Mouse (Mus musculus) spleen, adult 2 months (tissue): ENCODE data around the gene Hist2h2ac.

ENCODE experiments used
- CTCF ChIP-seq: fragments of 200-500 bp; IDR thresholded peaks from 2 replicates; pipeline ENCODE4 v1.5.1; 2011; ENCODE audit warnings: mild to moderate bottlenecking, inconsistent platforms; ENCODE audit not compliant: insufficient read depth, insufficient read length, insufficient replicate concordance; ENCODE audit errors: extremely low read depth
- POLR2A ChIP-seq: fragments of 200-500 bp; IDR thresholded peaks from 2 replicates; pipeline ENCODE4 v1.6.1; 2011; ENCODE audit warnings: low read depth, low read length, inconsistent platforms

DNA sequence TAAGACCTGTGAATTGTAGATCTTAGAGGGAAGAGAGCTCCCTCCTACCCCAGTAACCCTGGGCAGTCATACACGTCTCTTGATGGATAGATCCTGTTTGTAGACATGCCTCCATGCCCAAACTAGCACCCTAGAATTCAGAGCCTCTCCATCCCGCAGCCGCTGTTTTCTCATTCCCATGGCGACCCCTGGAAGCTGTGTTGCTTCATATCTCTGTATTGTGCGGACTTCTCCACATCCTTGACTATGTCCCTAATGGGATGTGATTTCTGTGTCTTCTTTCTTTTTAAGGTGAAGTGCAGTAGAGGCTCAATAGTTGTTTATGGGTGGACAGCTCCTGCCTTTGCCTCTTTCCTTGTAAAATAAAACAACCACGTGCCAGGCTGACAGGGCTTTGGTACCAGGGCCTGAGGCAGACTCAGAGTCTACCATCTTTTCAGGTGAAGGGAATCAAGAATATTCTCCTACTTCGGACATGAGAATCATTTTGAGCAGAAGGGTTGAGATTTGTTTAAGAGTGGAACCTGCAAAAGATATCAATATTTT lies 43.8 kb upstream of the Hist2h2ac start:
- TF ChIP-seq POLR2A (no peak), CTCF (no peak)
